Mouse (Mus musculus) olfactory bulb, adult 2 months (tissue): ENCODE measurements around the gene Uts2b.

ENCODE experiments used
- CTCF ChIP-seq: fragments of 200-500 bp; IDR thresholded peaks from 2 replicates; pipeline ENCODE4 v1.5.1; 2012; ENCODE audit warnings: low read depth, mild to moderate bottlenecking, low read length, moderate library complexity; ENCODE audit not compliant: insufficient read depth
- POLR2A ChIP-seq: fragments of 200-500 bp; IDR thresholded peaks from 2 replicates; pipeline ENCODE4 v1.6.1; 2012; ENCODE audit warnings: mild to moderate bottlenecking, low read depth, low read length, moderate library complexity; ENCODE audit not compliant: insufficient read depth

GRCm38 (mm10) chr16:27389534-27390282 is 19.7 kb upstream of the Uts2b start:
- TF ChIP-seq CTCF, result no peak
- TF ChIP-seq POLR2A, result no peak
